Mouse (Mus musculus) hindbrain, postnatal 0 days (tissue): ENCODE measurements at regions not wholly inside any gene's neighbourhood (a gene's known extent, or its start where the extent isn't known, plus 50 kb on each side); places are given as distances from the start of the nearest gene placed in this dataset.

Experiments
- ATAC-seq: fragments of 200-750 bp; cut with Nextera tagmentation; 2 replicates; pipeline ENCODE4 v1.8.0; 2017; ENCODE audit warnings: mild to moderate bottlenecking, moderate TSS enrichment, moderate library complexity
- DNase-seq: peaks from one replicate; pipeline ENCODE4 v3.0.0-alpha.2; 2015; ENCODE audit warnings: low spot score
- H3K27ac ChIP-seq: fragments of 300-500 bp; sonication (generic); 2 replicates; pipeline ENCODE4 v1.5.1; 2014; ENCODE audit warnings: mild to moderate bottlenecking
- H3K27me3 ChIP-seq: fragments of 300-500 bp; sonication (generic); 2 replicates; pipeline ENCODE4 v1.6.1; 2014; ENCODE audit warnings: low read length, mixed read lengths; ENCODE audit not compliant: insufficient read depth
- H3K36me3 ChIP-seq: fragments of 300-500 bp; sonication (generic); 2 replicates; pipeline ENCODE4 v1.6.1; 2014; ENCODE audit warnings: low read length, mixed read lengths; ENCODE audit not compliant: insufficient read depth
- H3K4me1 ChIP-seq: fragments of 300-500 bp; sonication (generic); 2 replicates; pipeline ENCODE4 v1.6.1; 2014; ENCODE audit warnings: antibody characterized with exemption, low read length, mixed read lengths; ENCODE audit not compliant: insufficient read depth
- H3K4me2 ChIP-seq: fragments of 300-500 bp; sonication (generic); 2 replicates; pipeline ENCODE4 v1.6.1; 2014; ENCODE audit warnings: low read depth, mild to moderate bottlenecking, low read length, moderate library complexity, mixed read lengths
- H3K4me3 ChIP-seq: fragments of 300-500 bp; sonication (generic); 2 replicates; pipeline ENCODE4 v1.5.1; 2014; ENCODE audit warnings: low read length
- H3K9ac ChIP-seq: fragments of 300-500 bp; sonication (generic); replicated peaks from 2 replicates; pipeline ENCODE4 v1.6.1; 2014; ENCODE audit warnings: mild to moderate bottlenecking, low read length, moderate library complexity, mixed read lengths
- H3K9me3 ChIP-seq: fragments of 300-500 bp; sonication (generic); 2 replicates; pipeline ENCODE4 v1.6.1; 2016; ENCODE audit warnings: low read length, mixed read lengths
- CTCF ChIP-seq: IDR thresholded peaks from 2 replicates; pipeline ENCODE4 v1.5.1; 2016; ENCODE audit warnings: antibody characterized with exemption, control low read depth, low read depth
- WGBS: fragments of 180-500 bp; shearing (Covaris S2); extraction: QIAGEN DNeasy Blood & Tissue Kit; methylation state at CpG from one replicate; pipeline ENCODE4 v1.1.7; 2014; 5-methylcytosine and 5-hydroxymethylcytosine counted together

DNA sequence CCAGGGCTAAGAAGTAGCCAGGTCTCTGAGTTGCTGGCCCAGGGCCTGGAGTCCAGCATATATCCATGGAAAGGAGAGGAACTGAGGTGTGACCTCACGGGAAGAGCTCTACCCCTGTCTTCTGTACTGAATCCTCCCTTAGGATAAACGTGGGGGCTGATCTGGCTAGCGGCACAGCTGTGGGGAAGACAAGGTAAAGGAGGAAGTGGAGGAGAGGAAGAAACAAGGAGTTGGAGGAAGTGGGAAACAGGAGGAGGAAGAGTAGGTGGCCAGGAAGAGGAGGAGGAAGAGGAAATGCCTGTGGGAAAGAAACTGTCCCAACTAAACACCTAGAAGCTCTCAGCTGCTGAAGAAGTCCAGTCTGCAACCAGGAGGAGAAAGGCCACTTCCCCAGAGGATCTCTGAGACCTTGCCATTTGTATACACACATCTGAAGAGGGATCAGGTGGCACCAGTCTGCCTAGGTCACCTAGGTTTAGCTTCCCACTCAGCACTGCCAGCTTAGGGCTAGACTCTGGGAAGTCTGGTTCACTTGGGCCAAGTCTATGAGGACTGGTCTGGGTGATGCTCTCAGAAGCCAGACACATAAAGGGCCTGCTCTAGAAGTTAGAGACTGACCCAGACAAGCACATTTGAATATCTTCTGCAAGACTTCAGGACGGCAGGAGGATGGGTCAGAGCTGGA lies 100.6 kb upstream of the Jun start:
- no peak overlapping the region for H3K4me2 ChIP-seq
- H3K27ac ChIP-seq: no peak overlapping the region
- H3K4me1 ChIP-seq: 0 out of 2 replicates have a peak, but pooled peaks cover 5% of the 10 kb centered on the region
- ATAC-seq: no peak
- H3K9ac ChIP-seq: no peak overlapping the region
- no peaks in the 10 kb centered on the region for H3K9me3 ChIP-seq
- TF ChIP-seq CTCF: no peak
- H3K27me3 ChIP-seq: no peaks in the 10 kb centered on the region
- DNase-seq: no peak
- H3K4me3 ChIP-seq: no peak overlapping the region
- 80% methylated on average over 4 of the region's 4 CpGs for WGBS
- no peaks in the 10 kb centered on the region for H3K36me3 ChIP-seq

DNA sequence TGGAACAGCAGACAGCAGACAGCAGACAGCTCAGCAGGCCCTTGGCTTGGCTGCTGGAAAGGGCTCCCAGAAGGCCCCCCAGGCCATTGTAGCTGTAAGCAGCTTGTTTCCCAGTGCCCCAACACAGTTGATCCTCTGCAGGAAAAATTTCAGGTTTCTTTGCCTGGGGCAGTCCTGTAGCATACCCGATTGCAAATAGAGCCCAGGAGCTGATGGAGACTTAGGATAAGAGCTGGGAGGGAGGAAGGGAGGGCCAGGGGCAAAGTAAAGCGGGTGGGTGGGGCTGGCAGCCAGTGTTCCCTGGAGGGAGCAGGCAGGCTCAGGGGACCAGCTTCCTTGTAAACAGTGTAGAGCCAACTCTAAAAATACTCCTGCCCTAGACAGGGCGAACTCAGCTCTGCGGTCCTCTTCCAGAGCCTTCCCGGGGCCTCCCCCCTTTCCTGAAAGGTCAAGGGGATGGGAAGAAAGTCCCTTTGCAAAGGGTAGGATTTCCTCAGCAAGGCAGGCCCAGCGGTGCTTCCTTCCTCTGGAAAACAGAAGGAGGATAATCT lies 101.8 kb upstream of the Jun start:
- DNase-seq: peak; percentile 10
- 21% methylated on average over 6 of the region's 6 CpGs for WGBS
- H3K27ac ChIP-seq: no peak overlapping the region

DNA sequence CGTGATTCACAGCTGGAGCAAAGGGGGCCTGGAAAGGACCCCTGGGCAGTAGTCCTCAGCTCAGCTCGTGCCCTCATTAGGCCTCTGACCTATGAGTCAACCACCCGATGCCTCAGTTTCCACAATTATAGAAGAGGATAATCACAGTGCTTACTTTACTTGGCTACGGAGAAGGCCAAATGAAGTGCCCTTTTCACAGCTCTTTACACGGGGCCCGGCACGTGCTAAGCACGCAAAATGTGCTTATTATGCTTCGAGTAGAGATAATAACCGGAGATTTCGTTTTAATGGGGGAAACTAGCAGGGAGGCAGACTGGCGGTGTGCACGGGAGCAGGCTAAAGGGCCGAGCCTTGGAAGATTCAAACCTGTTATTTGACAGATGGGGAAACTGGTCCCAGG lies 102.4 kb upstream of the Jun start:
- no peaks in the 10 kb centered on the region for H3K27me3 ChIP-seq
- H3K4me2 ChIP-seq: no peak overlapping the region
- ATAC-seq (no peak), DNase-seq (no peak)
- H3K9ac ChIP-seq: no peak overlapping the region
- 0 out of 2 replicates have a peak, but pooled peaks cover 5% of the 10 kb centered on the region for H3K4me1 ChIP-seq
- TF ChIP-seq CTCF: no peak
- no peaks in the 10 kb centered on the region for H3K9me3 ChIP-seq
- H3K36me3 ChIP-seq: no peaks in the 10 kb centered on the region
- WGBS: 33% methylated on average over 14 of the region's 14 CpGs
- no peak overlapping the region for H3K27ac ChIP-seq
- H3K4me3 ChIP-seq: no peak overlapping the region

More for the DNA sequence above, 101.8 kb upstream of the Jun start:
- no peak overlapping the region for H3K4me3 ChIP-seq
- H3K9ac ChIP-seq: no peak overlapping the region; the same call in 1 of the 2 replicates
- no peaks in the 10 kb centered on the region for H3K9me3 ChIP-seq
- H3K27me3 ChIP-seq: no peaks in the 10 kb centered on the region
- 0 out of 2 replicates have a peak, but pooled peaks cover 5% of the 10 kb centered on the region for H3K4me1 ChIP-seq
- no peaks in the 10 kb centered on the region for H3K36me3 ChIP-seq
- ATAC-seq: peak; percentile 47; the same call in 1 of the 2 replicates
- no peak for TF ChIP-seq CTCF
- no peak overlapping the region for H3K4me2 ChIP-seq

DNA sequence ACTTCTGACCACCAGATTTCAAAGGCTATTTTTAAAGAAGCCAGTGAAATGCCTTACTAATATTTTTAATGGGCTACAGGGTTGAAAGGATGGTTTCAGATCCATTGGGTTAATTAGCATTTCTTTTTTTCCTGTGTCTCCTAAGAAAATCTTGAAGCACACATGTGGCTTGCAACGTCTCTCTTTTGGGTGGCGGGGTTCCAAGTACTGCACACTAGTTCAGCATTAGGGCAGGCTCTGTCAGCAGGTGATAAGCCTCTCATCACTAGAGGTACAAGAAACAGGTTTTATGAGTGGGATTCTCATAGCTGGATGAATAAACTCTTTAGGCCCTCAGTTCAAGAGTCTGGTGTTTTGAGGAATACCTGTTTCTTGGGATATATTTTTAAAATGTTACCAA lies 103.2 kb upstream of the Jun start:
- Histone ChIP-seq H3K9me3 (no peaks in the 10 kb centered on the region), H3K4me2 (no peak overlapping the region), H3K9ac (no peak overlapping the region), H3K27ac (no peak overlapping the region), H3K4me3 (no peak overlapping the region), H3K4me1 (0 out of 2 replicates have a peak, but pooled peaks cover 5% of the 10 kb centered on the region), H3K27me3 (no peaks in the 10 kb centered on the region), H3K36me3 (no peaks in the 10 kb centered on the region)
- ATAC-seq: no peak
- TF ChIP-seq CTCF: no peak
- WGBS: 68% methylated on average over 2 of the region's 2 CpGs
- DNase-seq: no peak

DNA sequence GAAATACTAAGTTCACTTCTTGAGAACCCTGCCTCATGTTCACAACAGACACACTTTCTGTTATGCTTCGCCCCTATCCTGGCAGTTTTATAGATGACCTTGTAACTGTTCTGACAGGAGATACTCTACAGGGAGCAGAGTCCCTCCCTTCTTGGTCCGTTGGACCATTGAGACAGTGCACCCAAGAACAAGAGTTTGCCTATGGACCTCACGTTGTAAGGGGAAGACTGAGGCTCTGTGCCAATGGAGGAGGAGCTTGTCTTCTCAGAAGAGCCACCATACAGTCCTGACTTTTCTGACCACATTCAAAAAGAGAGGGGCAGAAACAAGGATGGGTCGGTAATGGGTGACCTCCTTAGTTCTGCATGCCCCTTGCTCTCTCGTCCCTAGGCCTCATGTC lies 103.8 kb upstream of the Jun start:
- 83% methylated on average over 5 of the region's 5 CpGs for WGBS
- no peaks in the 10 kb centered on the region for H3K36me3 ChIP-seq
- DNase-seq (no peak), ATAC-seq (no peak)
- no peak for TF ChIP-seq CTCF
- H3K4me3 ChIP-seq: no peak overlapping the region
- no peak overlapping the region for H3K9ac ChIP-seq
- 0 out of 2 replicates have a peak, but pooled peaks cover 5% of the 10 kb centered on the region for H3K4me1 ChIP-seq
- no peak overlapping the region for H3K4me2 ChIP-seq
- H3K27ac ChIP-seq: no peak overlapping the region
- no peaks in the 10 kb centered on the region for H3K27me3 ChIP-seq
- no peaks in the 10 kb centered on the region for H3K9me3 ChIP-seq

DNA sequence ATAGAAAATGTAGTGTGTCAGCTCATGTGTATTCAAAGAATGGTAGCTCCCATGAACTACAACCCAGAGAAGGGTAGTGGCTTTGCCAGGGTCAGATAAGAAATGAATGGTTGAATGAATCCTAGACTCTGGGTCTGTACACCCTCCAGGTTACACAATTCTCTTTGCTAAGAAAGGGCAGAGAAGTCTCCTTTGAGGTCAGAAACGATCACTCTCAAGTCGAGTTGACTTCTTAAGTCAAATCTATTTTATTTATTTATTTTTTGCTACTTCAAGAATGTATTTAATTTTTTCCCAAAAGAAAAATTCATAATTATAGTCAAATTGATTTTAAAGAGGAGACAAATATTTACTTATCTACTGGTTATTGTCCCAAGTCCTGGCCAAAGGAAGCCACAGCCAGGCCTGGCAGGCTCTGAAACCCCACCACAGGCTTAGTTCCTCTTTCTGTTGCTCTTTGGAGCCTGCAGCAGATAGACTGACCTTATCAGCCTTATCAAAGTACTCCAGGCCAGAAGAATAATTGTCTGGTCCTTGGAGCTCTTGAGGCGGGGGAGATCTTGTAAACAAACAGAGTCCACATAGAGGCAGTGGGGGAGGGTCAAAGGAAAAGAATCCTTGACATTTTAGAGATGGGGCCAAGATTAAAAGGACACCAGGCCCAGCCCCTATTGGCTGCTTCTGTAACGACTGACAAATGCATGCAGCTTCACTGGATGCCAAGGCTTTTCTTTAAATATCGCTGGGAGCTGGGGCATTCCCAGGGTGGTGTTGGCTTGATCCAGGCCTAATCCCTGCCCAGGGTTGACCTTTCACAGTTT lies 104.6 kb upstream of the Jun start:
- Histone ChIP-seq H3K4me3 (no peak overlapping the region), H3K27me3 (no peaks in the 10 kb centered on the region), H3K4me1 (0 out of 2 replicates have a peak, but pooled peaks cover 5% of the 10 kb centered on the region), H3K4me2 (no peak overlapping the region), H3K9ac (no peak overlapping the region), H3K36me3 (no peaks in the 10 kb centered on the region), H3K9me3 (no peaks in the 10 kb centered on the region), H3K27ac (no peak overlapping the region)
- TF ChIP-seq CTCF: no peak
- DNase-seq (no peak), ATAC-seq (no peak)
- 55% methylated on average over 5 of the region's 5 CpGs for WGBS
